Mouse (Mus musculus) ES-Bruce4 (cell line): Measurements from ENCODE around the gene Sdc3.

Experiments used
- CTCF ChIP-seq: IDR thresholded peaks from one replicate; pipeline ENCODE4 v1.8.1; 2011; ENCODE audit warnings: low read depth, low read length
- EP300 ChIP-seq: IDR thresholded peaks from 2 replicates; pipeline ENCODE4 v1.6.1; 2011; ENCODE audit warnings: low read depth, low read length; ENCODE audit not compliant: insufficient read depth
- POLR2A ChIP-seq: IDR thresholded peaks from one replicate; pipeline ENCODE4 v1.8.1; 2011; ENCODE audit warnings: low read length; ENCODE audit not compliant: insufficient read depth

DNA sequence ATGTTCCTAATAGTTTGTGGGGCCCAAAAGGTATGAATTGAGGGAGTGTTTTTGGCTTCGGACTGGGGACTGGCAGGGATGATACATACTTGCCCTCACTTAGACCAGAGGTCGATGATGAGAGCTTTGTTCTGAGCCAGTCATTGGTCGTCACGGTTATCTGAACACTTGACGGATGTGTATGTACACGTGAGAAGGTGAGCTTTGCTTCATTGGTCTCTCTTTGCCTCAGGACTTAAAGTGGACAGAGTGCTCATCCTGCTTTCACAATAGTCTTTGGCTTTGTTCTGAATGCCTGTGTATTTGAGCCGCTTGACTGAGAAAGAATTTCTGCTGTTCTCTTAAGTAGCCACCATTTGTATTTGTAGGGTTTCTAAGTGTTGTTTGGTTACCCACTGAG, 42.8 kb upstream of the Sdc3 start:
- TF ChIP-seq POLR2A (no peak), CTCF (no peak), EP300 (no peak)
